Mouse (Mus musculus) midbrain, embryonic 10.5 days (tissue): ENCODE measurements at regions not wholly inside any gene's neighbourhood (a gene's known extent, or its start where the extent isn't known, plus 50 kb on each side); places are given as distances from the start of the nearest gene placed in this dataset.

Experiments
- DNase-seq: peaks from one replicate; pipeline ENCODE4 v3.0.0-alpha.2; 2017; ENCODE audit warnings: low spot score
- H3K27ac ChIP-seq: fragments of 300-500 bp; sonication (generic); replicated peaks from 2 replicates; pipeline ENCODE4 v1.5.1; 2016; ENCODE audit warnings: mild to moderate bottlenecking
- H3K27me3 ChIP-seq: fragments of 300-500 bp; sonication (generic); 2 replicates; pipeline ENCODE4 v1.6.1; 2016; ENCODE audit warnings: low read depth, mild to moderate bottlenecking; ENCODE audit not compliant: poor library complexity, severe bottlenecking
- H3K36me3 ChIP-seq: fragments of 300-500 bp; sonication (generic); 2 replicates; pipeline ENCODE4 v1.6.1; 2016; ENCODE audit warnings: mild to moderate bottlenecking, moderate library complexity
- H3K4me1 ChIP-seq: fragments of 300-500 bp; sonication (generic); 2 replicates; pipeline ENCODE4 v1.6.1; 2016
- H3K4me3 ChIP-seq: fragments of 300-500 bp; sonication (generic); 2 replicates; pipeline ENCODE4 v1.5.1; 2016; ENCODE audit warnings: mild to moderate bottlenecking, moderate library complexity
- H3K9me3 ChIP-seq: fragments of 300-500 bp; sonication (generic); replicated peaks from 2 replicates; pipeline ENCODE4 v1.6.1; 2016; ENCODE audit warnings: mild to moderate bottlenecking
- WGBS: fragments of 180-500 bp; shearing (Covaris S2); methylation state at CpG from one replicate; pipeline ENCODE4 v1.1.7; 2016; 5-methylcytosine and 5-hydroxymethylcytosine counted together

- H3K27me3 ChIP-seq = no peaks in the 10 kb centered on the region
- no peak for DNase-seq
- H3K36me3 ChIP-seq = no peaks in the 10 kb centered on the region
- H3K4me3 ChIP-seq = no peak overlapping the region
- H3K9me3 ChIP-seq = no peaks in the 10 kb centered on the region
- H3K27ac ChIP-seq = no peak overlapping the region
- H3K4me1 ChIP-seq = no peaks in the 10 kb centered on the region
- 90% methylated on average over 14 of the region's 14 CpGs for WGBS
These were observed 124.9 kb upstream of the Egflam start for GRCm38 (mm10) chr15:7522902-7523786.

- H3K27me3 ChIP-seq = no peaks in the 10 kb centered on the region
- no peaks in the 10 kb centered on the region for H3K9me3 ChIP-seq
- H3K36me3 ChIP-seq = no peaks in the 10 kb centered on the region
- DNase-seq = no peak
- H3K4me3 ChIP-seq = no peak overlapping the region
- WGBS = 27% methylated on average over 5 of the region's 5 CpGs
- no peak overlapping the region; the same call in 1 of the 2 replicates for H3K27ac ChIP-seq
- peaks cover 12% of the 10 kb centered on the region for H3K4me1 ChIP-seq
These were observed 132.9 kb upstream of the Egflam start for GRCm38 (mm10) chr15:7530959-7531588.

GRCm38 (mm10) chr15:7537858-7538257 is 139.7 kb upstream of the Egflam start:
- no peak for DNase-seq
- Histone ChIP-seq H3K4me3 (no peak overlapping the region), H3K27me3 (no peaks in the 10 kb centered on the region), H3K36me3 (no peaks in the 10 kb centered on the region), H3K9me3 (no peaks in the 10 kb centered on the region), H3K4me1 (no peaks in the 10 kb centered on the region), H3K27ac (no peak overlapping the region)
- 94% methylated on average over 4 of the region's 4 CpGs for WGBS

GRCm38 (mm10) chr15:7553190-7553895 is 155.1 kb upstream of the Egflam start:
- no peak for DNase-seq
- H3K9me3 ChIP-seq = no peaks in the 10 kb centered on the region
- no peaks in the 10 kb centered on the region for H3K36me3 ChIP-seq
- 75% methylated on average over 2 of the region's 2 CpGs for WGBS
- no peak overlapping the region for H3K27ac ChIP-seq
- no peaks in the 10 kb centered on the region for H3K27me3 ChIP-seq
- H3K4me3 ChIP-seq = no peak overlapping the region
- no peaks in the 10 kb centered on the region for H3K4me1 ChIP-seq

GRCm38 (mm10) chr15:7554433-7554832 is 156.2 kb upstream of the Egflam start:
- no peaks in the 10 kb centered on the region for H3K27me3 ChIP-seq
- H3K36me3 ChIP-seq = no peaks in the 10 kb centered on the region
- no peak overlapping the region for H3K4me3 ChIP-seq
- 91% methylated on average over 3 of the region's 3 CpGs for WGBS
- H3K27ac ChIP-seq = no peak overlapping the region
- no peak for DNase-seq
- no peaks in the 10 kb centered on the region for H3K4me1 ChIP-seq
- H3K9me3 ChIP-seq = no peaks in the 10 kb centered on the region

- no peak for DNase-seq
- WGBS = 94% methylated on average over 4 of the region's 4 CpGs
- no peaks in the 10 kb centered on the region for H3K9me3 ChIP-seq
- no peaks in the 10 kb centered on the region for H3K27me3 ChIP-seq
- H3K36me3 ChIP-seq = no peaks in the 10 kb centered on the region
- no peaks in the 10 kb centered on the region for H3K4me1 ChIP-seq
- H3K27ac ChIP-seq = no peak overlapping the region
- H3K4me3 ChIP-seq = no peak overlapping the region
These were observed 165.1 kb upstream of the Egflam start for GRCm38 (mm10) chr15:7563279-7563678.

- WGBS = 94% methylated on average over 9 of the region's 9 CpGs
- H3K4me3 ChIP-seq = no peak overlapping the region
- no peaks in the 10 kb centered on the region for H3K9me3 ChIP-seq
- H3K4me1 ChIP-seq = no peaks in the 10 kb centered on the region
- no peak for DNase-seq
- no peak overlapping the region for H3K27ac ChIP-seq
- no peaks in the 10 kb centered on the region for H3K27me3 ChIP-seq
- no peaks in the 10 kb centered on the region for H3K36me3 ChIP-seq
These were observed 165.5 kb upstream of the Egflam start for GRCm38 (mm10) chr15:7563726-7564125.

- no peak for DNase-seq
- H3K4me3 ChIP-seq = no peak overlapping the region
- H3K27me3 ChIP-seq = no peaks in the 10 kb centered on the region
- no peaks in the 10 kb centered on the region for H3K36me3 ChIP-seq
- 95% methylated on average over 1 of the region's 1 CpGs for WGBS
- no peaks in the 10 kb centered on the region for H3K4me1 ChIP-seq
- no peak overlapping the region for H3K27ac ChIP-seq
- no peaks in the 10 kb centered on the region for H3K9me3 ChIP-seq
These were observed 174.0 kb upstream of the Egflam start for GRCm38 (mm10) chr15:7572221-7572620.

- Histone ChIP-seq H3K4me1 (no peaks in the 10 kb centered on the region; the same call in 1 of the 2 replicates), H3K27me3 (no peaks in the 10 kb centered on the region), H3K36me3 (no peaks in the 10 kb centered on the region), H3K9me3 (no peaks in the 10 kb centered on the region), H3K27ac (no peak overlapping the region), H3K4me3 (no peak overlapping the region)
- no peak for DNase-seq
- WGBS = 92% methylated on average over 3 of the region's 3 CpGs
These were observed 176.1 kb upstream of the Egflam start for GRCm38 (mm10) chr15:7574264-7574663.

GRCm38 (mm10) chr15:7574811-7575210 is 176.6 kb upstream of the Egflam start:
- no peaks in the 10 kb centered on the region for H3K27me3 ChIP-seq
- H3K4me3 ChIP-seq = no peak overlapping the region
- WGBS = 77% methylated on average over 2 of the region's 2 CpGs
- no peak overlapping the region for H3K27ac ChIP-seq
- no peaks in the 10 kb centered on the region for H3K36me3 ChIP-seq
- H3K9me3 ChIP-seq = no peaks in the 10 kb centered on the region
- no peaks in the 10 kb centered on the region; the same call in 1 of the 2 replicates for H3K4me1 ChIP-seq
- no peak for DNase-seq

- no peak for DNase-seq
- H3K36me3 ChIP-seq = no peaks in the 10 kb centered on the region
These were observed 180.2 kb upstream of the Egflam start for GRCm38 (mm10) chr15:7578439-7578838.

GRCm38 (mm10) chr15:7587210-7587609 is 189.0 kb upstream of the Egflam start:
- no peaks in the 10 kb centered on the region for H3K4me1 ChIP-seq
- H3K27me3 ChIP-seq = no peaks in the 10 kb centered on the region
- H3K27ac ChIP-seq = no peak overlapping the region
- no peak overlapping the region for H3K4me3 ChIP-seq
- no peaks in the 10 kb centered on the region for H3K36me3 ChIP-seq
- no peak for DNase-seq
- WGBS = 92% methylated on average over 3 of the region's 3 CpGs
- H3K9me3 ChIP-seq = no peaks in the 10 kb centered on the region

More at GRCm38 (mm10) chr15:7578439-7578838, 180.2 kb upstream of the Egflam start:
- Histone ChIP-seq H3K9me3 (no peaks in the 10 kb centered on the region), H3K27ac (no peak overlapping the region), H3K4me1 (no peaks in the 10 kb centered on the region; the same call in 1 of the 2 replicates), H3K4me3 (no peak overlapping the region), H3K27me3 (no peaks in the 10 kb centered on the region)
- 56% methylated on average over 3 of the region's 3 CpGs for WGBS

GRCm38 (mm10) chr15:7591486-7591885 is 193.3 kb upstream of the Egflam start:
- Histone ChIP-seq H3K27me3 (no peaks in the 10 kb centered on the region), H3K9me3 (no peaks in the 10 kb centered on the region), H3K4me3 (no peak overlapping the region), H3K36me3 (no peaks in the 10 kb centered on the region), H3K4me1 (no peaks in the 10 kb centered on the region), H3K27ac (no peak overlapping the region)
- DNase-seq = no peak
